Mouse (Mus musculus): ENCODE results near the gene Cptp. TPM values are rescaled to one million over a fixed set of nuclear protein-coding genes. Genes with fewer than 3 reads are reported as not detected.

Gene Cptp
- polyA plus RNA-seq, 2 experiments = 5.6 to 7.6 TPM

DNA sequence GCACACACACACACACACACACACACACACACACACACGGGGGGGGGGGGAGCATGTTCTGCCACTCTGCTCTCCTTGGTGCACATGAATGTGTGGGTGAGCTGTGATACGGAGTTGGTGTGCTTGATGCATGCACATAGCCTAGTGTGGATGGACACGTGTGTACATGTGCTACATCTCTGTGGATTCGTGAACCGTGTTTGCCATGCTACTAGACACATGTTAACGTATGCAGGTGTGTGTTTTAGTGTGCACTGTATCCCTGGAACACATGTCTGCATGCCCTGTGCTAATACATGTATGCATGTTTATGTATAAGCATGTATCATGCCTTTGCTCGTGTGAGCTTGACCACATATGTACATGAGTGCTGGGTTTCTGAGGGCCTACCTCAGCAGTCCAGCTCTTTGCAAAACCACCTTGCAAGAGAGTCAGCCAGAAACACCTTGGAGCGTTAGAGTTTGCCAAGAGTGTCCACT lies 24.0 kb upstream of the Cptp start:
- peak overlapping the region; percentile 91 for H3K4me2 ChIP-seq (ENCODE audit: low read depth)
- TF ChIP-seq EP300 (IDR thresholded peaks at IDR 0.05; ENCODE audit: low read depth) = no peak
- TF ChIP-seq CTCF (IDR thresholded peaks at IDR 0.05; ENCODE audit: low read depth) = no peak
- no peaks in the 10 kb centered on the region for H3K27me3 ChIP-seq (ENCODE audit: control insufficient read depth, insufficient read depth, low read length)
- ATAC-seq (ENCODE audit: insufficient read depth) (no peak), DNase-seq (ENCODE audit: low read depth in 3 of 3, low spot score in 3 of 3) (no peak)
- no peaks in the 10 kb centered on the region for H3K9me3 ChIP-seq (ENCODE audit: control insufficient read depth, low read length)
- H3K4me3 ChIP-seq (ENCODE audit: insufficient read depth in 1 of 2, low read depth in 2 of 2, low read length in 2 of 2) = peak overlapping the region; percentile 71 to 90
- peaks cover 16 to 32% of the 10 kb centered on the region in 2 experiments for H3K4me1 ChIP-seq (replicated peaks; ENCODE audit: control insufficient read depth in 2 of 2, insufficient read depth in 2 of 2, low read length in 1 of 2)
- H3K9ac ChIP-seq (replicated peaks) = peak overlapping the region; percentile 95
- peak overlapping the region; percentile 19; the same call in 1 of the 2 replicates for H3K27ac ChIP-seq
- H3K36me3 ChIP-seq (replicated peaks; ENCODE audit: control insufficient read depth, insufficient read depth, low read depth) = peaks cover 16% of the 10 kb centered on the region
- 65% methylated on average over 8 of the region's 8 CpGs for WGBS (ENCODE audit: insufficient replicate concordance)

GRCm38 (mm10) chr4:155892438-155893211 lies 23.4 kb upstream of the Cptp start:
- peaks cover 16 to 32% of the 10 kb centered on the region in 2 experiments for H3K4me1 ChIP-seq (replicated peaks; ENCODE audit: control insufficient read depth in 2 of 2, insufficient read depth in 2 of 2, low read length in 1 of 2)
- DNase-seq (ENCODE audit: low read depth in 3 of 3, low spot score in 3 of 3) = peak in 1 of 3 experiments; percentile 26

GRCm38 (mm10) chr4:155892017-155892416 lies 22.8 kb upstream of the Cptp start:
- Histone ChIP-seq H3K9me3 (ENCODE audit: control insufficient read depth, low read length) (no peaks in the 10 kb centered on the region), H3K36me3 (replicated peaks; ENCODE audit: control insufficient read depth, insufficient read depth, low read depth) (peaks cover 23% of the 10 kb centered on the region), H3K27me3 (ENCODE audit: control insufficient read depth, insufficient read depth, low read length) (no peaks in the 10 kb centered on the region), H3K4me3 (ENCODE audit: insufficient read depth in 1 of 2, low read depth in 2 of 2, low read length in 2 of 2) (peak overlapping the region; percentile 71 to 90), H3K4me1 (replicated peaks; ENCODE audit: control insufficient read depth in 2 of 2, insufficient read depth in 2 of 2, low read length in 1 of 2) (peaks cover 16 to 32% of the 10 kb centered on the region in 2 experiments), H3K4me2 (ENCODE audit: low read depth) (peak overlapping the region; percentile 91), H3K27ac (peak overlapping the region; percentile 92), H3K9ac (replicated peaks) (peak overlapping the region; percentile 95)
- ATAC-seq (ENCODE audit: insufficient read depth) (peak; percentile 90), DNase-seq (ENCODE audit: low read depth in 3 of 3, low spot score in 3 of 3) (peak; percentile 70 to 72 (median 70))
- under 1% methylated on average over 52 of the region's 56 CpGs for WGBS (ENCODE audit: insufficient replicate concordance)
- TF ChIP-seq CTCF (IDR thresholded peaks at IDR 0.05; ENCODE audit: low read depth) = peak; percentile 62
- TF ChIP-seq EP300 (IDR thresholded peaks at IDR 0.05; ENCODE audit: low read depth) = no peak

More at GRCm38 (mm10) chr4:155892438-155893211, 23.4 kb upstream of the Cptp start:
- H3K4me3 ChIP-seq (ENCODE audit: insufficient read depth in 1 of 2, low read depth in 2 of 2, low read length in 2 of 2) = peak overlapping the region; percentile 71 to 90
- H3K27me3 ChIP-seq (ENCODE audit: control insufficient read depth, insufficient read depth, low read length) = no peaks in the 10 kb centered on the region
- peak overlapping the region; percentile 91 for H3K4me2 ChIP-seq (ENCODE audit: low read depth)
- no peaks in the 10 kb centered on the region for H3K9me3 ChIP-seq (ENCODE audit: control insufficient read depth, low read length)
- 5% methylated on average over 37 of the region's 37 CpGs for WGBS (ENCODE audit: insufficient replicate concordance)
- no peak for TF ChIP-seq CTCF (IDR thresholded peaks at IDR 0.05; ENCODE audit: low read depth)
- TF ChIP-seq EP300 (IDR thresholded peaks at IDR 0.05; ENCODE audit: low read depth) = no peak
- H3K27ac ChIP-seq = peak overlapping the region; percentile 14; the same call in 1 of the 2 replicates
- peak overlapping the region; percentile 95 for H3K9ac ChIP-seq (replicated peaks)
- peak; percentile 36 for ATAC-seq (ENCODE audit: insufficient read depth)
- peaks cover 19% of the 10 kb centered on the region for H3K36me3 ChIP-seq (replicated peaks; ENCODE audit: control insufficient read depth, insufficient read depth, low read depth)

DNA sequence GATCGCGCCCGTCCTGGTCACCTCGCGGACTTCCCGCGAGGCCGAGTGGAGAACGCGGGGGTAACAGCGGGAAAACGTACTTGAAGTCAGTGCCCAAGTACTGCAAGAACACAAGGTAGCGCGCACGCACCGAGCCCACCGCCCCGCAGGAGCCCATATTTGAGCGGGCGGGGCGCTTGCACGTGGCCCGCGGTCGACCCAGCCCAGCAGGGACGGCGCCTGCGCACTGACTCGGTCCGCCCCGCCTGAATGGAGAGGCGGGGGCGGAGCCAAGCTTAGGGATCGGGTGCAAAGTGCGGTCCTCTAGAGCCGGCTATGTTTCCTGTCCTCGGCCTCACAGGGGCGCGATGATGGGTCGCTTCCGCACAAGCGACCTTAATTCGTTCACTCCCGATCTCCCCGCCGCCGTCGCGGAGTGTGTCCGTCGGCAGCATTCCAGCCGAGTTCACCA lies 22.3 kb upstream of the Cptp start, which contains the start of the genes Pusl1 and Acap3:
Pusl1 (minus strand) TSS at position 231 of the 451 bp plus-strand sequence.
Acap3 (plus strand) TSS at position 272 of the 451 bp plus-strand sequence.
- Histone ChIP-seq H3K27me3 (ENCODE audit: control insufficient read depth, insufficient read depth, low read length) (no peaks in the 10 kb centered on the region), H3K4me3 (ENCODE audit: insufficient read depth in 1 of 2, low read depth in 2 of 2, low read length in 2 of 2) (peak within 1 kb of the TSS; percentile 71 to 90), H3K4me1 (replicated peaks; ENCODE audit: control insufficient read depth in 2 of 2, insufficient read depth in 2 of 2, low read length in 1 of 2) (peaks cover 16 to 32% of the 10 kb centered on the region in 2 experiments), H3K36me3 (replicated peaks; ENCODE audit: control insufficient read depth, insufficient read depth, low read depth) (peaks cover 25% of the 10 kb centered on the region), H3K27ac (peak within 1 kb of the TSS; percentile 92), H3K4me2 (ENCODE audit: low read depth) (peak within 1 kb of the TSS; percentile 91), H3K9ac (replicated peaks) (peak within 1 kb of the TSS; percentile 95), H3K9me3 (ENCODE audit: control insufficient read depth, low read length) (no peaks in the 10 kb centered on the region)
- TF ChIP-seq CTCF (IDR thresholded peaks at IDR 0.05; ENCODE audit: low read depth) (no peak), EP300 (IDR thresholded peaks at IDR 0.05; ENCODE audit: low read depth) (no peak)
- ATAC-seq (ENCODE audit: insufficient read depth) = peak; percentile 85
- WGBS (ENCODE audit: insufficient replicate concordance) = under 1% methylated on average over 52 of the region's 52 CpGs
- DNase-seq (ENCODE audit: low read depth in 3 of 3, low spot score in 3 of 3) = peak; percentile 85 to 88 (median 87)

- Histone ChIP-seq H3K9me3 (ENCODE audit: control insufficient read depth, low read length) (no peaks in the 10 kb centered on the region), H3K27me3 (ENCODE audit: control insufficient read depth, insufficient read depth, low read length) (no peaks in the 10 kb centered on the region), H3K9ac (replicated peaks) (peak overlapping the region; percentile 46), H3K36me3 (replicated peaks; ENCODE audit: control insufficient read depth, insufficient read depth, low read depth) (peaks cover 28% of the 10 kb centered on the region), H3K27ac (no peak overlapping the region), H3K4me3 (ENCODE audit: insufficient read depth in 1 of 2, low read depth in 2 of 2, low read length in 2 of 2) (peak overlapping the region; percentile 61 to 90), H3K4me1 (replicated peaks; ENCODE audit: control insufficient read depth in 2 of 2, insufficient read depth in 2 of 2, low read length in 1 of 2) (peaks cover 16 to 32% of the 10 kb centered on the region in 2 experiments), H3K4me2 (ENCODE audit: low read depth) (peak overlapping the region; percentile 91)
- WGBS (ENCODE audit: insufficient replicate concordance) = 1% methylated on average over 34 of the region's 34 CpGs
- TF ChIP-seq EP300 (IDR thresholded peaks at IDR 0.05; ENCODE audit: low read depth) (no peak), CTCF (IDR thresholded peaks at IDR 0.05; ENCODE audit: low read depth) (no peak)
- no peak for ATAC-seq (ENCODE audit: insufficient read depth)
- DNase-seq (ENCODE audit: low read depth in 3 of 3, low spot score in 3 of 3) = no peak
Measured at GRCm38 (mm10) chr4:155891011-155891471, 21.8 kb upstream of the Cptp start.
